Mouse (Mus musculus): ENCODE data around the gene Pnpla2. TPM values are rescaled to one million over a fixed set of nuclear protein-coding genes. Genes with fewer than 3 reads are reported as not detected.

Pnpla2 gene
- polyA plus RNA-seq, 1 experiment from 2014 or later, result 14.9 TPM

- Histone ChIP-seq H3K27ac (peak overlapping the region; percentile 87), H3K27me3 (peaks cover 21% of the 10 kb centered on the region), H3K9me3 (no peaks in the 10 kb centered on the region), H3K9ac (replicated peaks) (peak overlapping the region; percentile 42; the same call in 1 of the 2 replicates), H3K4me3 (replicated peaks) (0 out of 2 replicates have a peak overlapping the region, but pooled peaks have one; percentile 73), H3K4me2 (peak overlapping the region; percentile 92), H3K36me3 (peaks cover 2% of the 10 kb centered on the region), H3K4me1 (replicated peaks) (peaks cover 64% of the 10 kb centered on the region)
- ATAC-seq (ENCODE audit: insufficient number of reproducible peaks, insufficient read depth, low FRiP score, low TSS enrichment, low read depth), result no peak
- 58% methylated on average over 4 of the region's 4 CpGs for WGBS
Observed at GRCm38 (mm10) chr7:141477578-141478269, 22.7 kb downstream of the Pnpla2 start.

- H3K27me3 ChIP-seq, result peaks cover 27% of the 10 kb centered on the region
- ATAC-seq (ENCODE audit: insufficient number of reproducible peaks, insufficient read depth, low FRiP score, low TSS enrichment, low read depth), result no peak
- peak overlapping the region; percentile 92; the same call in 1 of the 2 replicates for H3K4me2 ChIP-seq
- no peaks in the 10 kb centered on the region for H3K9me3 ChIP-seq
- 0 out of 2 replicates have a peak overlapping the region, but pooled peaks have one; percentile 0 for H3K4me3 ChIP-seq (replicated peaks)
- 82% methylated on average over 5 of the region's 5 CpGs for WGBS
- H3K4me1 ChIP-seq (replicated peaks), result peaks cover 66% of the 10 kb centered on the region
- peak overlapping the region; percentile 87 for H3K27ac ChIP-seq
- H3K9ac ChIP-seq (replicated peaks), result peak overlapping the region; percentile 42; the same call in 1 of the 2 replicates
- H3K36me3 ChIP-seq, result no peaks in the 10 kb centered on the region
Observed at GRCm38 (mm10) chr7:141478270-141478748, 23.3 kb downstream of the Pnpla2 start.

GRCm38 (mm10) chr7:141480842-141481497 lies 26.0 kb downstream of the Pnpla2 start:
- ATAC-seq (ENCODE audit: insufficient number of reproducible peaks, insufficient read depth, low FRiP score, low TSS enrichment, low read depth), result no peak; the same call in 1 of the 2 replicates
- Histone ChIP-seq H3K36me3 (no peaks in the 10 kb centered on the region), H3K4me2 (peak overlapping the region; percentile 96), H3K27ac (no peak overlapping the region), H3K9me3 (no peaks in the 10 kb centered on the region), H3K27me3 (peaks cover 42% of the 10 kb centered on the region), H3K9ac (replicated peaks) (no peak overlapping the region), H3K4me3 (replicated peaks) (peak overlapping the region; percentile 61; the same call in 1 of the 2 replicates), H3K4me1 (replicated peaks) (peaks cover 49% of the 10 kb centered on the region)
- WGBS, result 12% methylated on average over 10 of the region's 10 CpGs

GRCm38 (mm10) chr7:141481498-141482401 lies 26.8 kb downstream of the Pnpla2 start:
- Histone ChIP-seq H3K9ac (replicated peaks) (peak overlapping the region; percentile 60), H3K4me2 (peak overlapping the region; percentile 96), H3K4me1 (replicated peaks) (peaks cover 41% of the 10 kb centered on the region), H3K36me3 (no peaks in the 10 kb centered on the region), H3K27me3 (peaks cover 42% of the 10 kb centered on the region), H3K27ac (no peak overlapping the region), H3K9me3 (no peaks in the 10 kb centered on the region), H3K4me3 (replicated peaks) (peak overlapping the region; percentile 61)
- ATAC-seq (ENCODE audit: insufficient number of reproducible peaks, insufficient read depth, low FRiP score, low TSS enrichment, low read depth), result 0 out of 2 replicates have a peak, but pooled peaks have one; percentile 4
- 1% methylated on average over 79 of the region's 81 CpGs for WGBS

GRCm38 (mm10) chr7:141482531-141483024 lies 27.6 kb downstream of the Pnpla2 start:
- Histone ChIP-seq H3K27me3 (peaks cover 42% of the 10 kb centered on the region), H3K27ac (no peak overlapping the region), H3K4me3 (replicated peaks) (peak overlapping the region; percentile 61), H3K9ac (replicated peaks) (peak overlapping the region; percentile 60), H3K9me3 (no peaks in the 10 kb centered on the region), H3K4me1 (replicated peaks) (peaks cover 33% of the 10 kb centered on the region), H3K4me2 (peak overlapping the region; percentile 96), H3K36me3 (no peaks in the 10 kb centered on the region)
- WGBS, result 5% methylated on average over 11 of the region's 11 CpGs
- ATAC-seq (ENCODE audit: insufficient number of reproducible peaks, insufficient read depth, low FRiP score, low TSS enrichment, low read depth), result no peak

GRCm38 (mm10) chr7:141483114-141483653 lies 28.2 kb downstream of the Pnpla2 start:
- WGBS, result 72% methylated on average over 6 of the region's 6 CpGs
- Histone ChIP-seq H3K9me3 (no peaks in the 10 kb centered on the region), H3K4me3 (replicated peaks) (no peak overlapping the region), H3K4me2 (peak overlapping the region; percentile 96; the same call in 1 of the 2 replicates), H3K36me3 (no peaks in the 10 kb centered on the region), H3K4me1 (replicated peaks) (peaks cover 26% of the 10 kb centered on the region), H3K9ac (replicated peaks) (no peak overlapping the region), H3K27me3 (peaks cover 42% of the 10 kb centered on the region), H3K27ac (no peak overlapping the region)
- ATAC-seq (ENCODE audit: insufficient number of reproducible peaks, insufficient read depth, low FRiP score, low TSS enrichment, low read depth), result no peak

- H3K36me3 ChIP-seq, result no peaks in the 10 kb centered on the region
- H3K4me3 ChIP-seq (replicated peaks), result no peak overlapping the region
- ATAC-seq (ENCODE audit: insufficient number of reproducible peaks, insufficient read depth, low FRiP score, low TSS enrichment, low read depth), result no peak
- no peak overlapping the region for H3K27ac ChIP-seq
- no peak overlapping the region for H3K9ac ChIP-seq (replicated peaks)
- WGBS, result 61% methylated on average over 5 of the region's 5 CpGs
- peaks cover 23% of the 10 kb centered on the region for H3K4me1 ChIP-seq (replicated peaks)
- no peak overlapping the region for H3K4me2 ChIP-seq
- no peaks in the 10 kb centered on the region for H3K9me3 ChIP-seq
- peaks cover 42% of the 10 kb centered on the region for H3K27me3 ChIP-seq
Observed at GRCm38 (mm10) chr7:141484186-141485120, 29.5 kb downstream of the Pnpla2 start.

- no peak overlapping the region for H3K4me3 ChIP-seq (replicated peaks)
- no peak for ATAC-seq (ENCODE audit: insufficient number of reproducible peaks, insufficient read depth, low FRiP score, low TSS enrichment, low read depth)
- H3K36me3 ChIP-seq, result no peaks in the 10 kb centered on the region
- H3K4me1 ChIP-seq (replicated peaks), result peaks cover 23% of the 10 kb centered on the region
- peaks cover 41% of the 10 kb centered on the region for H3K27me3 ChIP-seq
- WGBS, result 64% methylated on average over 2 of the region's 2 CpGs
- H3K9me3 ChIP-seq, result no peaks in the 10 kb centered on the region
- no peak overlapping the region for H3K4me2 ChIP-seq
- no peak overlapping the region for H3K9ac ChIP-seq (replicated peaks)
- H3K27ac ChIP-seq, result no peak overlapping the region
Observed at GRCm38 (mm10) chr7:141485186-141485585, 30.2 kb downstream of the Pnpla2 start.

GRCm38 (mm10) chr7:141485606-141486005 lies 30.6 kb downstream of the Pnpla2 start:
- no peak overlapping the region for H3K4me2 ChIP-seq
- ATAC-seq (ENCODE audit: insufficient number of reproducible peaks, insufficient read depth, low FRiP score, low TSS enrichment, low read depth), result no peak
- H3K4me3 ChIP-seq (replicated peaks), result no peak overlapping the region
- H3K27ac ChIP-seq, result no peak overlapping the region
- H3K4me1 ChIP-seq (replicated peaks), result peaks cover 23% of the 10 kb centered on the region
- no peak overlapping the region for H3K9ac ChIP-seq (replicated peaks)
- peaks cover 39% of the 10 kb centered on the region for H3K27me3 ChIP-seq
- 89% methylated on average over 2 of the region's 2 CpGs for WGBS
- H3K9me3 ChIP-seq, result no peaks in the 10 kb centered on the region
- H3K36me3 ChIP-seq, result 0 out of 2 replicates have a peak, but pooled peaks cover under 1% of the 10 kb centered on the region

Measured in limb, embryonic 12.5 days (tissue).